Mouse (Mus musculus) cerebellum, postnatal 10 days (tissue): ENCODE measurements around the gene Gm12184.
"Not testable (repeated sequence)": the region's sequence is repeated elsewhere in the genome, so short reads cannot be mapped to it uniquely, and the experiment has no call there.

Experiments
- DNase-seq, 2 experiments: peaks; one replicate each; pipeline ENCODE4 v3.0.0; 2021; ENCODE audit warnings: mixed read lengths in 2 of 2

Gene Gm12184

GRCm38 (mm10) chr11:48846362-48846761 is 19.9 kb upstream of the Gm12184 start:
- not testable (repeated sequence) for DNase-seq

DNA sequence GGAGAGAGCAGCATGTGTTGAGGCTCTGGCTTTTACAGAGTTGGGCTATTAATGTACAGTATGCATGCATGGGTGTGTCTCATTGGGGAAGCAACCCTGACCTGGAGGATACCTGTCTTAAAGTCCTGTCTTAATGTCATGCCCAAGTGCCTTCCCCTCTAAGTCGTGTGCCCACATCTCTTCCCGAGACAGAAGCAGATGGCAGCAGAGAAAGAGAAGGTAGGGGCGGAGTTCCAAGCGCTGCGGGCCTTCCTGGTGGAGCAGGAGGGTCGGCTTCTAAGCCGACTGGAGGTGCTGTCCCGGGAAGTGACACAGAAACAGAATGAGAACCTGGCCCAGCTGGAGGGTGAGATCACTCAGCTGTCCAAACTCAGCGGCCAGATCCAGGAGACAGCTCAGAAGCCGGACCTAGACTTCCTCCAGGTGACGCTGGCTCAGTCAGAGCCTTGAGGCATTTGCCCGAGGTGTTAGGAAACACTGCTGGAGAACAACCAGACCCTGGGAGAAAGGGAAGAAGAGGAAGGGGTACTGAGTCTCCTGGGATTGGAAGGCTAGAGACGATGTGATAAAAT is 18.9 kb upstream of the Gm12184 start:
- DNase-seq, result no peak

GRCm38 (mm10) chr11:48844309-48844708 is 17.9 kb upstream of the Gm12184 start:
- DNase-seq, result no peak

DNA sequence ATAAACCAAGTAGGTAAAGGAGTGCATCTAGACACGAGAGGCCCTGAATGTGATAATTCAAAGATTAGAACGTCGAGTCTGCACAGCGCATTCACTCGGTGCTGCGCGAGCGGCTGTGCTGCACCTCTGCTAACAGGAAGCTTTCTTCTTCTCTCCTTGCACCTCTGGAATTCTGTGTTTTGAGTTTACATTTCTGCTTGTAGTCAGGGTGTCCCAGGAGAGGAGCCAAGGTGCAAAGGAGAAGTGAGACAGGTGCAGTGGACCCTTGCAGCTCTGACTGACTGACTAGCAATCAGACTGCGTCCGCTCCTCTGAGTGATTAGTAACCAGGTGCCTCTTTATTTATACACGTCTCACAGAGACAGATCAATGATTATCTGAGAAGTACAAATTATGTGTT is 16.7 kb upstream of the Gm12184 start:
- DNase-seq, result no peak

DNA sequence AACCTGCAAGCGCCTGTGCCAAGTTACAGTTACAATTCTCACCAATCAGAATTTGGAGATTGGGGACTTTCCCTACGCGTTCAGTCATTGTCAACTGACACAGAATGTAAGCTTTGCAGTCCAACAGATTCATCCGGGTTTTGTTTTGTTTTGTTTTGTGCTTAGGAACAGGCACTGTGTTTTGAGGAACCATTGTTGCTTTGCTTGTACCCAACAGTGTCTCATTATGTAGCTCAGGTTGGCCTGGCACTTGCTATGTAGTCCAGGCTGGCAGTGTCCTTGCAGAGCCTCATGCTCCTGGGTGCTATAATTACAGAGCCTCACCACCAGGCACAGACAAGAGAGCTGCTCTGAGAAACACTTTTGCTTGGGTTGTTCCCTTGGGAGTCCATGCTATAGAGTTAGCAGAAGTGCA is 15.9 kb upstream of the Gm12184 start:
- DNase-seq, result no peak

- DNase-seq, result no peak
These were observed 14.8 kb upstream of the Gm12184 start for GRCm38 (mm10) chr11:48841213-48841612.

DNA sequence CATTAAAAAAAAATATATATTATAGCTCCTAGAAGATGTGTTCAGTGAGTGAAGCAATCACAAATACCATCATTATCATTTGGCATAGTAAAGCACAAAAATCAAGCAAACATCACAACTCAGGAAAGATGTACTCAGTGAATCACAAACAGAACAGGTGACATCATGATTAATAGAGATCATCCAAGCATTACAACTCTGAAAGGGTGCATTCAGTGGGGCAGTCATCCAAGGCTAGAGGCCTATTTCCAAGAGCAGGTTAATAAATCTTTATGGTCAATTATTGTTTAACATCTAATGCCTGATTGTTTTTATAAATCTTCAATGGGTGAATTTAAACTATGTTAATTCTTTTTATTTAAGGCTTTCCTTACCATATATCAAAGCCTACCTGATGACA is 14.3 kb upstream of the Gm12184 start:
- DNase-seq, result no peak

DNA sequence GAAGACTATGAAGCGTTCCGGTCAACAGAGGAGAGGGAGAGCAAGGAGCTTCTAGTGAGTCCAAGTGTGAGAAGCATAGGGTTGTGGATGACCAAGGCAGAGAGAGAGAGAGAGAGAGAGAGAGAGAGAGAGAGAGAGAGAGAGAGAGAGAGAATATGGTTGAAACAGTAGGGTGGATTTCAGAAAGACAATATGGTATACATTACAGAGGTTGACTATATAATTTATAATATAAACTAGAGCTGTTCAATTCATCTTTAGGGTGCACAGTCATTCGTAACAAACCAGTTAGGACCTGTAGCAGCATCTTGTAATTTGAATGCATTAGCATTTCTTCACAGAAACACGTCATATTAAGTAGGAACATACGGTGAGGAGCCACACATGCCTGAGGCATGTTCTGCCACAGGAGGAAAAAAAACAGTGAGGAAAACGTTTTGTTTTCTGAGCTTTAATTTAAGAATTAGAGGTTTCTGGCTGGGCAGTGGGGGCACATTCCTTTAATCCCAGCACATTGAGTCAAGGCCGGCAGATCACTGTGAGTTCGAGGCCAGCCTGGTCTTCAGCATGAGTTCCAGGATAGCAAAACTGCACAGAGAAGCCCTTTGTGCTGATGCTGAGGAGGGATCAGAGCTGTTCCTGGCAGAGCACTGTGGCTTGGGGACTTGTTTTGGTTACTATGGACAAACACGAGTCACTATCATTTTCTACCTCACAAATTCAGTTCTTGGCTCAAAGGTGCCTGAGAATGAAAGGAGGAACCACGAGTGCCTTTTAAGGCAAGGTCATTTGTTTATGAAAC is 12.6 kb upstream of the Gm12184 start:
- DNase-seq, result no peak

DNA sequence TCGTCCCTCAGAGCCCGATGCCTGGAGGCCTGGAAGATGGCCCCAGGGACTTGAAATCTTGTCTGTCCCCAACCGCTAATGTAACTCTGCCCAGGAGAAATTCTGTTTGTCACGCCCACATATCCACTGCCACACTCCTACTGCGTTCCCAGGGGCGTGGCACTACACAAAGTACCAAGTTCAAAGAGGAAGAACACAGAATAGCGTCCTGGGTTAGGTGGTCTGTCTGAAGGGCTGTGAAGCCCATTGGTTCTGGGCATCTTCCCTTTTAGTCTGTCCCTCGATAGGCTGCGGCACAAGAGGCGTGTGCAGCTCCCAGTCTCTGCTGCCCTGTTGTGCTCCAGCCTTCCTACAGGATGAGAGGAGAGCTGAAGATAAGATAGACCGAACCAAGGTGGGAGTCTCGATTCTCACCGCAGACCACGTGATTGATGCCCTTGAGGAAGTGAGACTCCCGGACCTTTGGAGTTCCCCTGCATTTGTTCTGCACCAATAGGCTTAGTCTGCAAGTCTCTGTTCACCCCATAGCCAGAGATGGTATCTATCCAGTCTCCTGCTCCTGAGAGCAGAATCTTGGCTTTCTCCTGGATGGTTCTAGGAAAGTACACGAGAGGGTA is 11.8 kb upstream of the Gm12184 start:
- DNase-seq, result peak in 1 of 2 experiments; percentile 53

DNA sequence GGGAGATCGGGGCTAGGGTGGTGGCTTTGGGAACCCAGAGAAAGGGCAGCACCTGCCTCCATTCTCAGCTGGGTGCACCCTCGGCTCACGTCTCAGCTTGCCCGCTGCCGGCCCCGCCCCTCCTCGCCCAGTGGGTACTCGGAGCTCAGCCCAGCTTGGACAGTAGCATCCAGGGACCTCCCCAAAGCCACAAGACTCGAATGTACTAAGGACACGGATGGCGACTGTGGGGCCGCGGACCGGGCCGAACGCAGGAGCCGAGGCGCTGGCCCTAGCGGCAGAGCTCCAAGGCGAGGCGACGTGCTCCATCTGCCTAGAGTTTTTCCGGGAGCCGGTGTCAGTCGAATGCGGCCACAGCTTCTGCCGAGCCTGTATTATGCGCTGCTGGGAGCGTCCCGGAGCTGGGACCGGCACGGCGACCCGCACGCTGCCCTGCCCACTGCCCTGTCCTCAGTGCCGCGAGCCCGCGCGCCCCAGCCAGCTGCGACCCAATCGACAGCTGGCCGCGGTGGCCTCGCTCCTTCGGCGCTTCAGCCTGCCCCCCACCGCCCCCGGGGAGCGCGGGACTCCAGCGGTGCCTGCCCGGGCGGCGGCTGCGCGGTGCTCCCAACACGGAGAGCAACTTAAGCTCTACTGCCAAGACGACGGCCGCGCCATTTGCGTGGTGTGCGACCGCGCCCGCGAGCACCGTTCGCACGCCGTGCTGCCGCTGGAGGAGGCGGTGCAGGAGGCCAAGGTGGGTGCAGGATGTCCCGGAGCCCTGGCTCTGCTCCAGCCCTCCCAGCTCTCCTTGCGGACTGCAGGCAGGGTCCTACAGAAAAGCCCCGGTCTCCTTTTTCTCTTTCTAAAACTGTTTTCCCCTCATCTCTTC is 11.1 kb upstream of the Gm12184 start:
- DNase-seq, result peak; percentile 77

DNA sequence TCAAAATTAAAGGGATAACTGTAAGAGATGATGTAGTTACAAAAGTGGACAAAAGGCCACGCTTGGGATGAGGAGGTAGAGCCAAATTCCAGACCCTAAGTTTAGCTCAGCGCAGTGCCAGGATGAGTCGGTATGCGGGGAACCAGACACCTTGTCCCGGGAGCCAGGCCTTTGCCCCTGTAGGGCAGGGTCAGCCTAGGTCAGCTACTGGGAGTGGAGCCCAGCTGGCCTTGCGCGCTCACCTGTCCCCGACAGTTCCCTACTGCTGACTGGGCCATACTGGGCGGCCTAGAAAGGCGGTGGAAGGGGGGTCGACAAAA is 10.5 kb upstream of the Gm12184 start:
- no peak for DNase-seq

DNA sequence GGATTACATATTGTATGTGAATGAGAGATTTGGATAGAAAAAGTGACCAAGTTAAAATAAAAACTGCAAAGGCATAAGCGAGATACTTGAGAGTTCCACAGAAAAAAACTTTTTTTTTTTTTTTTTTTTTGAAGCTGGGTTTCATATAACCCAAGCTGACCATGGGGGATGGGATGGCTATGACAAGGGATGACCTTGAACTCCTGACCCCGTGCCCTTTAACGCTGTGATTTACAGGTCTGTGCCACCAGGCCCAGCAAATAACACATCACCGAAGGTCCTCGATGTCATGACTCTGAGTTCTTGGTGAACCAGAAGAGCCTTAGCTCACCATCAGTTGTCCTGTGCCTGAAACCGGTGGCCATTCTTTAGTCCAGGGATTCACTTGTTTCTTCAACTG is 9.5 kb upstream of the Gm12184 start:
- no peak for DNase-seq

- DNase-seq, result peak; percentile 94 to 96
These were observed 7.5 kb upstream of the Gm12184 start for GRCm38 (mm10) chr11:48833731-48834639.

DNA sequence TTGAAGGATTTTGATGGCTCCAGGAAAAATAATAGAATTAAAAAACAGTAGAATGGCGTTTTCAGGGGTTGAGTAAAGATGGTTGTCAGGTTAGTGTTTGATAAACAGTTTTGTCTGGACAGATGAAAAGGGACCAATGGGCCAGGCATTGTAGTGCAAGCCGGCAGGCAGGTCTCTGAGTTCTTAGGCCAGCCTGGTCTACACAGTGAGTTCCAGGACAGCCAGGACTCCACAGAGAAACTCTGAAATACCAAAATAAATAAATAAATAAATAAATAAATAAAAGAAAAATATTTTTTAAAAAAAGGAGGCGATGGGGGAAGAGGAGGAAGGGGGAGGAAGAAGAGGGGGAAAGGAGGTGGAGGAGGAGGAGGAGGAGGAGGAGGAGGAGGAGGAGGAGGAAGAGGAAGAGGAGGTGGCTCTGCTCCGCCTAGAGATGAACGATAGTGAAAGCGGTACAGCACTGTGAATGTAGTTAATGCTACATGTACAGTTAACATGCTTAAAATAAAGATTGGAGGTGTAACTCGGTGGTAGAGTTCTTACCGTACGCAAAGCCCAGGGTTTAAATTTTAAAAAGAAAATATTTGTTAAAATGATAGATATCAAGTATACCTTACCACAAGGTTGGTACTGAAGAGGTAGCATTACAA is 6.7 kb upstream of the Gm12184 start:
- DNase-seq, result no peak

GRCm38 (mm10) chr11:48831273-48831672 is 4.8 kb upstream of the Gm12184 start:
- DNase-seq, result no peak

DNA sequence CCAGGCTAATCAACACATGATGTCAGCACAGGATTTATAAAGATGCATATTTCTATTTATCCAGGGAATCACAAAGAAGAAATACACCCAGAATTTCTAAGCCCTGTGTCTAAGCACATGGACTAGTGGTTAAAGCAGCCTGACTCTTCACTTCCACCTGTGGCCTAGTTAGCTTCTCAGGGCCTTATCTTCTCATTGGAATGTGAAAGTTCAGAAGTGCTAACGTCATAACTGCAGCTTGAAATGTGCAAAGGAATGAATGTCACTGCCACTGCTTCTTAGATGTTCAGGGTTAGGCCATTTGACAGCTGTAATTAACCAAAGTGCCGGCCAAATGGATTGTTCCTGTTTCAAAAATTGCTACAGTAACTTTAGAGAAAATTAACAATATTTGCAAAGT is 3.8 kb upstream of the Gm12184 start:
- no peak for DNase-seq

DNA sequence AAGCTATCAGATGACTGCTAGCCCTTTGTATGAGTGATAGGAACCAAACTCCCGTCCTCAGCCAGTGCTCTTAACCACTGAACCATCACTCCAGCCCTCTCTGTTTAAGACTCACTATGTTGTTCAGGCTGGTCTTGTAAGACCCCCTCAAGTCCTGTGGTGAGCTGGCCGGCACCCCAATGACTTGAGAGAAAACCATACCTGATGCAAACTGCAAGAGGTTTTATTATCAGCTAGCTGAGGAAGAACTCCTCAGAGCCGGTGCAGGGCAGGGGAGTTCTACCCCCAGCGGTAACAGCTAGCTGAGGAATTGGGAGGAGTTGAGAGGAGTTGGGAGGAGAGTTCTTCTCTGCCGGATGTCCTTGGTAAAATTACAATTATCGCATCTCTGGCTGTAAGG is 1.5 kb upstream of the Gm12184 start:
- no peak for DNase-seq

DNA sequence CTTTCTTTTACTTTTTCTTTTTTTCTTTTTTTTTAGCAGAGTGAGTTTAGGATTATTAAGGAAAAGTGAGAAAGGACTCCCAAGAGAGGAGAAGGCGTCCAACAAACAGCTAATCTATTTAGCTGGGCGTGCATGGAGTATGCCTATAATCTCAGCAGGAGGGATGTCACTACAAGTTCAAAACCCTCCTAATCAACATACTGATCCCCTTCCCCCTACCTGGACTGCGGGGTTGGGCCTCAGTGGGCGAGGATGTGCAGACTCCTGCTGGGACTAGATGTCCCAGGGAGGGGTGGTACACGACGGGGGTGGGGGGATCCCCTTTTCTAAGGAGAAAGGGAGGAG is 269 bp upstream of the Gm12184 start:
- DNase-seq, result no peak

DNA sequence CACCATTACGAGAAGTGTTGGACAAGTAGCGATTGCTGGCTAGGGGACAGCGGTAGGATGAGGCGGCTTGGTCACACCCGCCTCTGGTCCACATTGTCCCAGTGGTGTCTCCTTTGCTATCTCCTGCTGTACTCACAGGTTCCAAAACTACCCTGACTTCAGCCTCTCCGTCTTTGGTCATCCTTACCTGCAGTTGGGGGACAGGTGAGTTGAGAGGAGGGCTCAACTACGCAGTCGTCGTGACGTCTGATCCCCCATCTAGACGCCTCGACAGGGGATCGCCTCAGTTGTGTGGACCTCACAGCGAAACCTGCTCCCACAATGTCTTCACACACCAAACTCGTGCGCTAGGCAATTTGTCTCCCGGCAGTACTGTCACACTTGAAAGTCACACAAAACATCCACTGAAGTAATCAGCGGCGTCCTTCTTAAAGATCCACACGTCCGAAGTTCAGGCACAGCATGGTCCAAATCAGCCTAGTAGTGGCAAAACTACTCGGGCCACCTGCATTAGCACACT is 2.1 kb downstream of the Gm12184 start:
- peak in 1 of 2 experiments; percentile 25 for DNase-seq

- DNase-seq, result peak; percentile 69 to 79
These were observed 2.9 kb downstream of the Gm12184 start for GRCm38 (mm10) chr11:48823536-48823972.

GRCm38 (mm10) chr11:48822768-48823512 is 3.5 kb downstream of the Gm12184 start:
- DNase-seq, result no peak
